Mouse (Mus musculus) myocyte (in vitro differentiated cells): ENCODE results near the gene Arid3b. TPM values are rescaled to one million over a fixed set of nuclear protein-coding genes. Genes with fewer than 3 reads are reported as not detected.

Experiments
- H3K27me3 ChIP-seq: one replicate; pipeline ENCODE4 v1.6.1; 2011; ENCODE audit not compliant: control insufficient read depth, insufficient read depth, insufficient read length
- H3K36me3 ChIP-seq: one replicate; pipeline ENCODE4 v1.6.1; 2011; ENCODE audit not compliant: control insufficient read depth, insufficient read depth
- H3K4me2 ChIP-seq: one replicate; pipeline ENCODE4 v1.6.1; 2011; ENCODE audit warnings: low read depth, control low read depth
- H3K4me3 ChIP-seq: one replicate; pipeline ENCODE4 v1.5.1; 2011; ENCODE audit warnings: mild to moderate bottlenecking, control low read depth, moderate library complexity
- H3K79me2 ChIP-seq: one replicate; pipeline ENCODE4 v1.6.1; 2011; ENCODE audit not compliant: control insufficient read depth, insufficient read depth
- H3ac ChIP-seq: one replicate; pipeline ENCODE4 v1.6.1; 2011; ENCODE audit not compliant: control insufficient read depth, insufficient read length
- CEBPB ChIP-seq: IDR thresholded peaks from 2 replicates; pipeline ENCODE4 v1.6.1; 2011; ENCODE audit warnings: mild to moderate bottlenecking, moderate library complexity; ENCODE audit not compliant: poor library complexity, insufficient read depth, severe bottlenecking
- E2F4 ChIP-seq: IDR thresholded peaks from one replicate; pipeline ENCODE4 v1.6.1; 2011; ENCODE audit warnings: mild to moderate bottlenecking, control low read depth, moderate library complexity; ENCODE audit not compliant: insufficient read depth
- MAX ChIP-seq: IDR thresholded peaks from one replicate; pipeline ENCODE4 v1.6.1; 2011; ENCODE audit warnings: low read depth, mild to moderate bottlenecking, control low read depth
- MYOD1 ChIP-seq, 3 experiments: IDR thresholded peaks; one replicate each; pipeline ENCODE4 v1.6.1; 2011; ENCODE audit warnings: control low read depth in 2 of 3, low read depth in 2 of 3, mild to moderate bottlenecking in 2 of 3, moderate library complexity in 1 of 3; ENCODE audit not compliant: insufficient read length in 2 of 3, control insufficient read depth in 1 of 3
- MYOG ChIP-seq, 3 experiments: IDR thresholded peaks; one replicate each; pipeline ENCODE4 v1.6.1; 2011; ENCODE audit warnings: control low read depth in 2 of 3, low read depth in 2 of 3, mild to moderate bottlenecking in 2 of 3; ENCODE audit not compliant: insufficient read length in 2 of 3, control insufficient read depth in 1 of 3, insufficient read depth in 1 of 3
- POLR2A ChIP-seq: IDR thresholded peaks from one replicate; pipeline ENCODE4 v1.6.1; 2011; ENCODE audit warnings: low read depth, mild to moderate bottlenecking, control low read depth, moderate library complexity; ENCODE audit not compliant: insufficient read length
- POLR2AphosphoS2 ChIP-seq: IDR thresholded peaks from one replicate; pipeline ENCODE4 v1.6.1; 2011; ENCODE audit warnings: low read depth, control low read depth; ENCODE audit not compliant: insufficient read length
- REST ChIP-seq: IDR thresholded peaks from one replicate; pipeline ENCODE4 v1.6.1; 2011; ENCODE audit warnings: mild to moderate bottlenecking, control low read depth, moderate library complexity; ENCODE audit not compliant: insufficient read depth, insufficient read length
- SRF ChIP-seq: IDR thresholded peaks from one replicate; pipeline ENCODE4 v1.6.1; 2011; ENCODE audit warnings: low read depth; ENCODE audit not compliant: control insufficient read depth, insufficient read length
- TCF12 ChIP-seq: IDR thresholded peaks from one replicate; pipeline ENCODE4 v1.6.1; 2011; ENCODE audit warnings: mild to moderate bottlenecking, control low read depth; ENCODE audit not compliant: poor library complexity, insufficient read depth, severe bottlenecking
- TCF3 ChIP-seq: IDR thresholded peaks from one replicate; pipeline ENCODE4 v1.6.1; 2011; ENCODE audit warnings: low read depth, control low read depth; ENCODE audit not compliant: insufficient read length
- USF1 ChIP-seq: IDR thresholded peaks from one replicate; pipeline ENCODE4 v1.6.1; 2011; ENCODE audit warnings: low read depth, mild to moderate bottlenecking, control low read depth, moderate library complexity
- polyA plus RNA-seq: library from polyadenylated mRNA; unstranded; fragments of >200 nt; fragmentation: generic; extraction: Trizol; gene quantifications from one replicate; pipeline ENCODE4 v1.2.1, GENCODE M21; 2012; ENCODE audit warnings: missing spikeins

The Arid3b gene
- polyA plus RNA-seq, 1 experiment = 1.5 TPM

DNA sequence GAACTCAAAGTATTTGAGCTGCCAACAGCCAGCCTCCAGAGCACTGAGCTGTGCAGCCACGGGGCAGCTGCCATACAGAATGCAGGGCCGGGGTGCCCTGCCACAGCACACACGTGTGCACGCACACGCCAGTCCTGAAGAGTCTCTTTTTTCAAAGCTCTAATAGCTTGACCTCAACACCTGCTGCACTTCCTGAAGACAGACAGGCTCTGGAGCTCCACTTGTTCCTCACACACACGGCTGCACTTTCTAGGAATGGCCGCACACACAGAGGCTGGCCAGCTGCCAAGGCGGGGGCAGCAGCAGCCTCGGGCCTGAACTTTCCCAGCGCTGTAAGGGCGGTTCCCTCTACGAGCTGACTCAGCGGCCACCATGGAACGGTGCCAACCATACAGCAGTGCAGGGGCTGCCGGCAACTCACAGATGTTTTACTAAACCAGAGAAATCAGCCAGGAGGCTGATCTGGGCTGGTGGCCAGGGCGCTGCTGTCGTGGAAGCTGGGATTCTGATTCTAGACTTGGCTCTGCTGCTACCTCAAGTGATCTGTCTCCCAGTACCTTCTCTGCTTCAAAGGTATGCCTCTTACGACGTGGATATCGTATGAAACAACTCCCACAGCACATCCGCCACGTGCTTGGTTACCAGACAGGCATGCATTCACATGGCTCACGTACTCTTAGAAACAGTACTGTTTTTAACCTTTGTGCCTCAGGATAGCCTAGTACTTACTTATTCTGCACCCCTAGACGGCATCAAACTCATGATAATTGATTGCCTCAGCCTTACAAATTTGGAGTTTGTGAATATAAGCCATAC is 5.1 kb downstream of the Arid3b start:
- H3K4me2 ChIP-seq = peak overlapping the region; percentile 44
- TF ChIP-seq REST (no peak), USF1 (no peak), MYOG (IDR thresholded peaks at IDR 0.05; ENCODE audit: control insufficient read depth in 1 of 3, insufficient read depth in 1 of 3, insufficient read length in 2 of 3, low read depth in 2 of 3) (peak; percentile 90 to 96 (median 95)), MYOD1 (IDR thresholded peaks at IDR 0.05; ENCODE audit: control insufficient read depth in 1 of 3, insufficient read length in 2 of 3, low read depth in 2 of 3) (peak in 2 of 3 experiments; percentile 87 to 91), CEBPB (no peak), POLR2AphosphoS2 (no peak), MAX (no peak), E2F4 (no peak), TCF3 (peak; percentile 66), POLR2A (no peak), SRF (no peak), TCF12 (peak; percentile 93)
- no peaks in the 10 kb centered on the region for H3K79me2 ChIP-seq
- H3K4me3 ChIP-seq = no peak overlapping the region
- H3K36me3 ChIP-seq = no peaks in the 10 kb centered on the region
- H3ac ChIP-seq = no peak overlapping the region
- peaks cover 15% of the 10 kb centered on the region for H3K27me3 ChIP-seq

DNA sequence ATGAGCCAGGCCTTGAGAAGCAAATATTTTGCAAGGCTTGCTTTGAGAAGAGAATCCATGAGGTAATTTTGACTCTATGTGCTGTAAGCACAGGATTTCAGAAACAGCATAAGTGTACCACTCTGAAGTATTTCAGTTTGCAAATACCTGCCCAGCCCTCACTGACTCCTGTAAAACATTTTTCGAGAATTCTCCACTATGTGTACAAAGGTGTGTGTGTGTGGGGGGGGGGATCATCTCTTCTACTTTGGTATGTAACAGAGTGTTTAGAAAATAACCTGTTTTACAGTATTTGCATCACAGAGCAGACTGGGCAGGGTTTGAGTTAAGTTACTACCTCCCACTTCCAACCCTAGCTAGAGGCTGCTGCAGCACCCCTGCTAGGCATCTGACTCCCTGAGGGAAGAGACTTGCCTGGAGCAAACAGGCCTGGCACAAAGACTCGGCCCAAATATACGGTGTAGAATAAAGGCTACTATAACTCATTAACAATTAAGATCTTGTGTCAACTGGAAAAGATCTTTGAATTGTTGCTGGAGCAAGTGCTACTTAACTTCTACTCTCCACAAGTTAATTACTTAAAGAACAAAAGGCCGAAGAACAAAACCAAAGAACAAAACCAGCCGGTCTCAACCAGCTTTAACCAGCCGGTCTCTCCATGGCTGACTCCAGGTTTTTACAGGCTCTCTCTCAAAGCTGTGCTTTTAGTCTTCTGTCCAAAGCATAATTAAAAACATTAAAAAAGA is 6.6 kb downstream of the Arid3b start:
- Histone ChIP-seq H3ac (no peak overlapping the region), H3K79me2 (no peaks in the 10 kb centered on the region), H3K4me2 (no peak overlapping the region), H3K36me3 (no peaks in the 10 kb centered on the region), H3K4me3 (no peak overlapping the region), H3K27me3 (peaks cover 15% of the 10 kb centered on the region)
- TF ChIP-seq E2F4 (no peak), CEBPB (no peak), POLR2A (no peak), TCF3 (no peak), MAX (no peak), USF1 (no peak), POLR2AphosphoS2 (no peak), MYOD1 (IDR thresholded peaks at IDR 0.05; ENCODE audit: control insufficient read depth in 1 of 3, insufficient read length in 2 of 3, low read depth in 2 of 3) (no peak)

DNA sequence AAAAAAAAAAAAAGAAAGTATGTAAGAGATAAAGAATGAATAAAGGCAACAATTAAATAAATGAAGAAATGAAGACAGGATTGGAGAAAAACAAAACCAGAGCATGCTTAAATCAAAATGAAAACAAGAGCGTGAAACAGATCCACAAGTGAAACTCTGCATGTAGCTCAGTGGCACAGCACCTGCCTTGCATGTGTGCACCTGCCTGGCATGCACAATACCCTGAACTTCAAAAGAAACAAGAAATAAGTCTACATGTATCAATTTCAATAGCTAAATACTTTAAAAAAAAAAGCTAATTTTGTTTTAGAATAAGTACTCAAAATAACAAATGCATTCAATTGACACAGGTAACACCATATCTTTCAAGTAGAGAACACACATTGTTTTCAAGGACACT is 13.2 kb downstream of the Arid3b start:
- TF ChIP-seq POLR2A = no peak
- TF ChIP-seq REST = no peak
- no peak for TF ChIP-seq USF1
- no peak for TF ChIP-seq MYOG (IDR thresholded peaks at IDR 0.05; ENCODE audit: control insufficient read depth in 1 of 3, insufficient read depth in 1 of 3, insufficient read length in 2 of 3, low read depth in 2 of 3)
- TF ChIP-seq TCF3 = no peak
- no peak for TF ChIP-seq MAX
- no peak for TF ChIP-seq CEBPB
- no peak for TF ChIP-seq SRF
- TF ChIP-seq E2F4 = no peak
- no peak for TF ChIP-seq TCF12
- no peak for TF ChIP-seq POLR2AphosphoS2
- Histone ChIP-seq H3K79me2 (no peaks in the 10 kb centered on the region), H3K36me3 (no peaks in the 10 kb centered on the region), H3ac (no peak overlapping the region), H3K4me2 (no peak overlapping the region), H3K4me3 (no peak overlapping the region), H3K27me3 (peaks cover 5% of the 10 kb centered on the region)

DNA sequence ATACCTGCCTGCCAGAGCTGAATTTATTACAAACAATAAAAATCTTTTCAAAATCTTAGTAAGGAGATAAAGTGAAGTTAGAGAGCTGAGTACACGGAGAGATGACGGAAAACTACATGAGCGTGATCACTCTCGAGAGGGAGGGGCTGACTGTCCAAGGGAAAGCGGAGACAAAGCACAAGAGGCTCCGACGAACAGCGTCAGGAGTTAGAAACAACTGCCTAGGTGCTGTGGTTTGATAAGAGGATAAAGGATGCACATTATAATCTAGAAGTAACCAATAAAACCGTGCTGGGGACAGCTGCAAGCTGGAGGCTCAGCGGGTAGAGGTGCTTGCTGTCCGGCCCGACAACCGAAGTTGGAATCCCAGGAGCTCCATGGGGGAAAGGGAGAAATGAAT is 13.8 kb downstream of the Arid3b start:
- Histone ChIP-seq H3ac (no peak overlapping the region), H3K27me3 (no peaks in the 10 kb centered on the region), H3K4me3 (no peak overlapping the region), H3K4me2 (no peak overlapping the region), H3K36me3 (no peaks in the 10 kb centered on the region), H3K79me2 (no peaks in the 10 kb centered on the region)
- TF ChIP-seq TCF12 (no peak), POLR2AphosphoS2 (no peak), MYOG (IDR thresholded peaks at IDR 0.05; ENCODE audit: control insufficient read depth in 1 of 3, insufficient read depth in 1 of 3, insufficient read length in 2 of 3, low read depth in 2 of 3) (no peak), MAX (no peak), USF1 (no peak)
